Mouse (Mus musculus): ENCODE measurements around the gene Osbp2. TPM values are rescaled to one million over a fixed set of nuclear protein-coding genes. Genes with fewer than 3 reads are reported as not detected.
A peak's percentile ranks its signal among the peaks of the same experiment; 100 is the strongest.

Gene Osbp2
- polyA plus RNA-seq, 1 experiment from 2014 or later: 0.09 TPM

- H3K27ac ChIP-seq (ENCODE audit: low read length): no peak overlapping the region
- H3K27me3 ChIP-seq (ENCODE audit: control insufficient read depth, insufficient read depth, low read depth, low read length): no peaks in the 10 kb centered on the region
- H3K9ac ChIP-seq (ENCODE audit: low read depth, low read length): no peak overlapping the region
- peaks cover 39% of the 10 kb centered on the region for H3K36me3 ChIP-seq (ENCODE audit: control insufficient read depth, insufficient read depth)
- H3K4me3 ChIP-seq (ENCODE audit: low read depth, low read length): no peak overlapping the region
- no peak overlapping the region for H3K4me2 ChIP-seq (ENCODE audit: low read depth, low read length)
- H3K9me3 ChIP-seq (replicated peaks; ENCODE audit: control insufficient read depth, low read length): no peaks in the 10 kb centered on the region
- no peaks in the 10 kb centered on the region for H3K4me1 ChIP-seq (ENCODE audit: control insufficient read depth, low read depth, low read length)
- 53% methylated on average over 6 of the region's 6 CpGs for WGBS (ENCODE audit: insufficient replicate concordance)
- ATAC-seq (ENCODE audit: low read depth): no peak
Measured at GRCm38 (mm10) chr11:3677204-3677603, 186.5 kb downstream of the Osbp2 start.

- Histone ChIP-seq H3K27me3 (ENCODE audit: control insufficient read depth, insufficient read depth, low read depth, low read length) (no peaks in the 10 kb centered on the region), H3K36me3 (ENCODE audit: control insufficient read depth, insufficient read depth) (peaks cover 39% of the 10 kb centered on the region), H3K4me1 (ENCODE audit: control insufficient read depth, low read depth, low read length) (no peaks in the 10 kb centered on the region), H3K9ac (ENCODE audit: low read depth, low read length) (no peak overlapping the region), H3K9me3 (replicated peaks; ENCODE audit: control insufficient read depth, low read length) (no peaks in the 10 kb centered on the region), H3K4me3 (ENCODE audit: low read depth, low read length) (no peak overlapping the region), H3K27ac (ENCODE audit: low read length) (no peak overlapping the region), H3K4me2 (ENCODE audit: low read depth, low read length) (no peak overlapping the region)
- ATAC-seq (ENCODE audit: low read depth): no peak
- WGBS (ENCODE audit: insufficient replicate concordance): 64% methylated on average over 5 of the region's 5 CpGs
Measured at GRCm38 (mm10) chr11:3676423-3676822, 187.3 kb downstream of the Osbp2 start.

- Histone ChIP-seq H3K4me2 (ENCODE audit: low read depth, low read length) (no peak overlapping the region), H3K4me3 (ENCODE audit: low read depth, low read length) (no peak overlapping the region), H3K4me1 (ENCODE audit: control insufficient read depth, low read depth, low read length) (no peaks in the 10 kb centered on the region), H3K9ac (ENCODE audit: low read depth, low read length) (no peak overlapping the region), H3K9me3 (replicated peaks; ENCODE audit: control insufficient read depth, low read length) (no peaks in the 10 kb centered on the region), H3K27ac (ENCODE audit: low read length) (no peak overlapping the region), H3K36me3 (ENCODE audit: control insufficient read depth, insufficient read depth) (peaks cover 26% of the 10 kb centered on the region), H3K27me3 (ENCODE audit: control insufficient read depth, insufficient read depth, low read depth, low read length) (no peaks in the 10 kb centered on the region)
- WGBS (ENCODE audit: insufficient replicate concordance): 71% methylated on average over 4 of the region's 4 CpGs
- ATAC-seq (ENCODE audit: low read depth): no peak
Measured at GRCm38 (mm10) chr11:3674545-3674944, 189.2 kb downstream of the Osbp2 start.

GRCm38 (mm10) chr11:3671000-3671628 lies 192.6 kb downstream of the Osbp2 start:
- H3K36me3 ChIP-seq (ENCODE audit: control insufficient read depth, insufficient read depth): peaks cover 12% of the 10 kb centered on the region
- H3K27me3 ChIP-seq (ENCODE audit: control insufficient read depth, insufficient read depth, low read depth, low read length): no peaks in the 10 kb centered on the region
- 74% methylated on average over 1 of the region's 1 CpGs for WGBS (ENCODE audit: insufficient replicate concordance)
- no peak overlapping the region for H3K4me3 ChIP-seq (ENCODE audit: low read depth, low read length)
- ATAC-seq (ENCODE audit: low read depth): no peak
- H3K9me3 ChIP-seq (replicated peaks; ENCODE audit: control insufficient read depth, low read length): no peaks in the 10 kb centered on the region
- H3K4me2 ChIP-seq (ENCODE audit: low read depth, low read length): no peak overlapping the region
- no peaks in the 10 kb centered on the region for H3K4me1 ChIP-seq (ENCODE audit: control insufficient read depth, low read depth, low read length)
- H3K9ac ChIP-seq (ENCODE audit: low read depth, low read length): no peak overlapping the region
- H3K27ac ChIP-seq (ENCODE audit: low read length): no peak overlapping the region

GRCm38 (mm10) chr11:3669849-3670248 lies 193.9 kb downstream of the Osbp2 start:
- no peak for ATAC-seq (ENCODE audit: low read depth)
- no peak overlapping the region for H3K4me2 ChIP-seq (ENCODE audit: low read depth, low read length)
- peaks cover 6% of the 10 kb centered on the region for H3K36me3 ChIP-seq (ENCODE audit: control insufficient read depth, insufficient read depth)
- no peaks in the 10 kb centered on the region for H3K9me3 ChIP-seq (replicated peaks; ENCODE audit: control insufficient read depth, low read length)
- H3K27me3 ChIP-seq (ENCODE audit: control insufficient read depth, insufficient read depth, low read depth, low read length): no peaks in the 10 kb centered on the region
- H3K27ac ChIP-seq (ENCODE audit: low read length): no peak overlapping the region
- no peaks in the 10 kb centered on the region for H3K4me1 ChIP-seq (ENCODE audit: control insufficient read depth, low read depth, low read length)
- H3K4me3 ChIP-seq (ENCODE audit: low read depth, low read length): no peak overlapping the region
- H3K9ac ChIP-seq (ENCODE audit: low read depth, low read length): no peak overlapping the region

GRCm38 (mm10) chr11:3668768-3669167 lies 194.9 kb downstream of the Osbp2 start:
- H3K27me3 ChIP-seq (ENCODE audit: control insufficient read depth, insufficient read depth, low read depth, low read length): no peaks in the 10 kb centered on the region
- 0 out of 2 replicates have a peak, but pooled peaks have one; percentile 19 for ATAC-seq (ENCODE audit: low read depth)
- H3K36me3 ChIP-seq (ENCODE audit: control insufficient read depth, insufficient read depth): peaks cover 4% of the 10 kb centered on the region
- no peak overlapping the region for H3K4me2 ChIP-seq (ENCODE audit: low read depth, low read length)
- no peak overlapping the region for H3K27ac ChIP-seq (ENCODE audit: low read length)
- no peaks in the 10 kb centered on the region for H3K4me1 ChIP-seq (ENCODE audit: control insufficient read depth, low read depth, low read length)
- H3K4me3 ChIP-seq (ENCODE audit: low read depth, low read length): no peak overlapping the region
- WGBS (ENCODE audit: insufficient replicate concordance): 75% methylated on average over 2 of the region's 2 CpGs
- no peaks in the 10 kb centered on the region for H3K9me3 ChIP-seq (replicated peaks; ENCODE audit: control insufficient read depth, low read length)
- H3K9ac ChIP-seq (ENCODE audit: low read depth, low read length): no peak overlapping the region

- H3K27me3 ChIP-seq (ENCODE audit: control insufficient read depth, insufficient read depth, low read depth, low read length): no peaks in the 10 kb centered on the region
- no peak overlapping the region for H3K4me2 ChIP-seq (ENCODE audit: low read depth, low read length)
- ATAC-seq (ENCODE audit: low read depth): no peak
- WGBS (ENCODE audit: insufficient replicate concordance): 70% methylated on average over 3 of the region's 3 CpGs
- H3K36me3 ChIP-seq (ENCODE audit: control insufficient read depth, insufficient read depth): peaks cover 3% of the 10 kb centered on the region
- H3K27ac ChIP-seq (ENCODE audit: low read length): no peak overlapping the region
- no peak overlapping the region for H3K9ac ChIP-seq (ENCODE audit: low read depth, low read length)
- H3K4me3 ChIP-seq (ENCODE audit: low read depth, low read length): no peak overlapping the region
- H3K4me1 ChIP-seq (ENCODE audit: control insufficient read depth, low read depth, low read length): no peaks in the 10 kb centered on the region
- H3K9me3 ChIP-seq (replicated peaks; ENCODE audit: control insufficient read depth, low read length): no peaks in the 10 kb centered on the region
Measured at GRCm38 (mm10) chr11:3667506-3667905, 196.2 kb downstream of the Osbp2 start.

GRCm38 (mm10) chr11:3661964-3662363 lies 201.7 kb downstream of the Osbp2 start:
- Histone ChIP-seq H3K36me3 (ENCODE audit: control insufficient read depth, insufficient read depth) (peaks cover 3% of the 10 kb centered on the region; the same call in 1 of the 2 replicates), H3K4me3 (ENCODE audit: low read depth, low read length) (no peak overlapping the region), H3K9me3 (replicated peaks; ENCODE audit: control insufficient read depth, low read length) (no peaks in the 10 kb centered on the region), H3K4me2 (ENCODE audit: low read depth, low read length) (no peak overlapping the region), H3K27ac (ENCODE audit: low read length) (no peak overlapping the region), H3K27me3 (ENCODE audit: control insufficient read depth, insufficient read depth, low read depth, low read length) (no peaks in the 10 kb centered on the region), H3K4me1 (ENCODE audit: control insufficient read depth, low read depth, low read length) (no peaks in the 10 kb centered on the region), H3K9ac (ENCODE audit: low read depth, low read length) (no peak overlapping the region)
- 80% methylated on average over 2 of the region's 2 CpGs for whole genome bisulfite sequencing (ENCODE audit: insufficient replicate concordance)
- ATAC-seq (ENCODE audit: low read depth): no peak

All from liver, embryonic 16.5 days (tissue).